Mouse (Mus musculus) heart, embryonic 11.5 days (tissue): ENCODE measurements at regions not wholly inside any gene's neighbourhood (a gene's known extent, or its start where the extent isn't known, plus 50 kb on each side); places are given as distances from the start of the nearest gene placed in this dataset.
A peak's percentile ranks its signal among the peaks of the same experiment; 100 is the strongest.
"Not testable (repeated sequence)": the region's sequence is repeated elsewhere in the genome, so short reads cannot be mapped to it uniquely, and the experiment has no call there.

Experiments used
- ATAC-seq: fragments of 200-750 bp; cut with Nextera tagmentation; replicated peaks from 2 replicates; pipeline ENCODE4 v1.8.0; 2017; ENCODE audit warnings: moderate library complexity; ENCODE audit not compliant: insufficient number of reproducible peaks, low FRiP score, low TSS enrichment
- H3K27ac ChIP-seq: fragments of 300-500 bp; sonication (generic); 2 replicates; pipeline ENCODE4 v1.5.1; 2014; ENCODE audit warnings: mild to moderate bottlenecking, low read depth, low read length
- H3K27me3 ChIP-seq: fragments of 300-500 bp; sonication (generic); 2 replicates; pipeline ENCODE4 v1.6.1; 2014; ENCODE audit warnings: mild to moderate bottlenecking, low read length, mixed read lengths; ENCODE audit not compliant: control insufficient read depth, insufficient read depth
- H3K36me3 ChIP-seq: fragments of 300-500 bp; sonication (generic); 2 replicates; pipeline ENCODE4 v1.6.1; 2014; ENCODE audit warnings: mild to moderate bottlenecking, low read length, moderate library complexity, mixed read lengths; ENCODE audit not compliant: control insufficient read depth, insufficient read depth
- H3K4me1 ChIP-seq: fragments of 300-500 bp; sonication (generic); 2 replicates; pipeline ENCODE4 v1.6.1; 2014; ENCODE audit warnings: low read length; ENCODE audit not compliant: control insufficient read depth, insufficient read depth
- H3K4me2 ChIP-seq: fragments of 300-500 bp; sonication (generic); 2 replicates; pipeline ENCODE4 v1.6.1; 2014; ENCODE audit warnings: mild to moderate bottlenecking, moderate library complexity
- H3K4me3 ChIP-seq: fragments of 300-500 bp; sonication (generic); 2 replicates; pipeline ENCODE4 v1.5.1; 2014; ENCODE audit warnings: low read depth, low read length
- H3K9ac ChIP-seq: fragments of 300-500 bp; sonication (generic); 2 replicates; pipeline ENCODE4 v1.6.1; 2014; ENCODE audit warnings: mild to moderate bottlenecking, low read depth, low read length, moderate library complexity
- H3K9me3 ChIP-seq: fragments of 300-500 bp; sonication (generic); replicated peaks from 2 replicates; pipeline ENCODE4 v1.6.1; 2016; ENCODE audit warnings: low read length; ENCODE audit not compliant: control insufficient read depth
- WGBS: fragments of 180-500 bp; shearing (Covaris S2); extraction: QIAGEN DNeasy Blood & Tissue Kit; methylation state at CpG from one replicate; pipeline ENCODE4 v1.1.7; 2014; ENCODE audit not compliant: insufficient replicate concordance; 5-methylcytosine and 5-hydroxymethylcytosine counted together

DNA sequence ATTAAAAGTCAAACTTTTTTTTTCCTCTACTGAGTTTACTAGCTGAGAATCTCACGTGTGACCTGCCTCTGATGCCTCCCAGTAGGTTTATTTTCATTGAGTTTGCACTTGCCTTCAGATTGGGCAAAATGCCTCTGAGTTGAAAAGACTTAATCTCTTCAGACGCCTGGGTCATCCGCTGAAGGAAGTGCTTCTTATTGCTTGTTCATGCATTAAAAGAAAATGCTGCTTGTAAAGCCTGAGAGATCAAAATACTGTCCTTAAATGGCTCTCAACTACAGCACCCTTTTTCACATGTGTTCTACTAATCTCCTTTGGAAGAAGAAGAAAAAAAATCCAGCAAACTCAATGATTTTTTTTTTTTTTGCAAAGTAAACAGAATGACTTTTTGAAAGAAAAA lies 351.5 kb downstream of the Kcnh5 start:
- 47% methylated on average over 3 of the region's 3 CpGs for WGBS

DNA sequence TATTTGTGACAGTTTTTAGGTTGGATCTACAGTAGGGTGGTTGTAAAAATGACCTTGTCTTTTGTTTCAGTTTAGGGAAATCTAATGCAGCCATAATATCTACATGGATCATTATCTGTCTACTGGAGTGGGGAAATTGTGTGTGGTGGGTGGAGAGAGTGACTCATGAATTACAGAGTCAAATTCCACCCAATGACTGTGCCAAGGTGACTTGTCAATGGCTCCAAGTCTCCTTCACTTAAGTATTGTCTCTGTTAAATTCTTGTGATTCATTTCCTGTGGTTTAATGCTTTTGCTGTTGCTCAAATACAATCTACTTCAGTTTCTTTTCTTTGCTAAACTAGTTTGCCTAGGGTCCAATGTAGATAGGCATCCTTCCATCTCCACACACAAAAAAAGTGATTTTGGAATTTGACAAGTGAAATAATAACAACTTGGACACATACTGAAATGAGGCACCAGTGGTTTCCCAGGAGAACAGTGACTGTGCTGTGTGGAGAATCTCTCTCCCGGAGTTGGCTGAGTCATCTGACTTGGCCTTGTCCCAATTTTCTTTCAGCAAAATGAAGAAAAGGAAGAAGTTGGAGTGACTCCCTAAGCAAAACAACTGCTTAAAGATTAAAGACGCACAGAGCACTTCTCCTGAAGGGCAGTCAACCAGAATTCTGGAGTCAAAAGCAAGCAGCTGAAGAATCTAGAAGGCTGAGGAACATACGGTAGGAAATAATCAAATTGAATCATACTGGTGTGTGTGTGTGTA lies 352.2 kb downstream of the Kcnh5 start:
- Histone ChIP-seq H3K27me3 (no peaks in the 10 kb centered on the region), H3K4me2 (no peak overlapping the region), H3K36me3 (no peaks in the 10 kb centered on the region), H3K4me1 (no peaks in the 10 kb centered on the region), H3K4me3 (no peak overlapping the region), H3K9me3 (no peaks in the 10 kb centered on the region), H3K9ac (no peak overlapping the region), H3K27ac (0 out of 2 replicates have a peak overlapping the region, but pooled peaks have one; percentile 3)
- peak; percentile 42; the same call in 1 of the 2 replicates for ATAC-seq
- WGBS, result 51% methylated on average over 3 of the region's 3 CpGs

More for the DNA sequence above, 351.5 kb downstream of the Kcnh5 start:
- H3K27me3 ChIP-seq, result no peaks in the 10 kb centered on the region
- H3K4me1 ChIP-seq, result no peaks in the 10 kb centered on the region
- no peak overlapping the region for H3K9ac ChIP-seq
- H3K36me3 ChIP-seq, result no peaks in the 10 kb centered on the region
- no peak overlapping the region for H3K4me2 ChIP-seq
- no peak overlapping the region for H3K27ac ChIP-seq
- no peak for ATAC-seq
- no peaks in the 10 kb centered on the region for H3K9me3 ChIP-seq
- no peak overlapping the region for H3K4me3 ChIP-seq

DNA sequence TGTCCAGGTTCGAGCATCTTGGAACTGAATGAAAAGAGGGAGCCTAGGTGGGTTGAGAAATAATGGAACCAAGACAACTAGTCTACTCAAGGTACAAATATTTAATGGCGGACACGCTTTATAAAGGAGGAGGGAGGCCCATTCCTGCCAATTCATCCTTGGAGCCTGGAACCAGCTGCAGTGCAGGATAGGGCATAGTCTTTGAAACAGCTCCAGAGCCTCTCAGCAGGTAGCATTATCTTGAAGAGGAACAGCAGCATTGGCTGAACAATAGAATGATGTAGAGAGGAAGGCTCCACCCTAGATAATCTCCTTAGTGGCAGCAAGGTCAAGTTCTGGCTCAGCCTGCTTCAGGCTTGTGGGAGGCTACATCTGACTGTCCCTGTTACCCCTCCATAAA lies 361.0 kb downstream of the Kcnh5 start:
- H3K36me3 ChIP-seq, ATAC-seq, H3K27me3 ChIP-seq, H3K27ac ChIP-seq, H3K4me2 ChIP-seq, H3K4me1 ChIP-seq, H3K4me3 ChIP-seq, H3K9ac ChIP-seq, H3K9me3 ChIP-seq: not testable (repeated sequence)
- WGBS, result 79% methylated on average over 3 of the region's 3 CpGs

DNA sequence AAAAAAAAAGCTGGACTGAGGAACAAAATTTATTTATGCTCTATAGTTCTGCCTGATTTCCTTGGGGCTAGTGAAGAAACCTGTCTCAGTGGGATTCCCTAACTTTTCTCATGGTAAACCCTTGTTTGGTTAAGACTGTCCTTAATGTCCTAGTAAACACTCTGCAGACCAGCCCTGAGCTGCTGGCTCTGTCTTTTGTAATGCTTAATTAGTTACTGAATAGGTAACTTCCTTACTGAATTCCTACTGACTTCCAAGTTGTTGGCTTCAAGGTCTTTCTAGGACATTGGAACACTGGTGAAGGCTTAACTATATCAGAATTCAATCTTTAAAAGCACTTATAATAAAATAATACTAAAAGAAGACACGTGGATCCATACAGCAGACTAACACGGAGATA lies 368.6 kb downstream of the Kcnh5 start:
- not testable (repeated sequence) for H3K36me3 ChIP-seq, H3K4me1 ChIP-seq, H3K9me3 ChIP-seq, ATAC-seq, H3K4me2 ChIP-seq, H3K9ac ChIP-seq, H3K4me3 ChIP-seq, H3K27me3 ChIP-seq, H3K27ac ChIP-seq
- 76% methylated on average over 2 of the region's 2 CpGs for WGBS

DNA sequence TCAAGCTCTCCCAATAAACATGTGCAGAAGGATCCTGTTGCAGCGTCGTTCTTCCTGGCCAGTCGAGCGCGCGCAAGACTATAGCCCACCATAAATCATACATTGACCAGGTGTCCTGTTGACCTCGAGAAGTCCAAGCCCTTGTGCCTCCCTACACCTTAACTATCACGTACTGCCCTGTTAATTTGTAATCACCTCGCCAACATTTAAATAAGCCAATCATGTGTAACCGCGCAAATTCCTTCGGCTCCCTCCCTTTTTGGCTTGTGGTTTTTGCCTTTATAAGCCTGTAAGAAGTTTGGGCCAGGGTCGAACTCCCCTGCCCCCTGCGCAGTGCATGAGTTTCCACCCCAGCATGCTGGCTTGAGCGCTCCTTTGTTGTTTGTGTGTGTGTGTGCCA lies 369.2 kb downstream of the Kcnh5 start:
- H3K9me3 ChIP-seq, H3K4me1 ChIP-seq, H3K4me3 ChIP-seq, H3K9ac ChIP-seq, H3K4me2 ChIP-seq, H3K27ac ChIP-seq, ATAC-seq, H3K27me3 ChIP-seq, H3K36me3 ChIP-seq: not testable (repeated sequence)
- WGBS, result 93% methylated on average over 15 of the region's 15 CpGs

DNA sequence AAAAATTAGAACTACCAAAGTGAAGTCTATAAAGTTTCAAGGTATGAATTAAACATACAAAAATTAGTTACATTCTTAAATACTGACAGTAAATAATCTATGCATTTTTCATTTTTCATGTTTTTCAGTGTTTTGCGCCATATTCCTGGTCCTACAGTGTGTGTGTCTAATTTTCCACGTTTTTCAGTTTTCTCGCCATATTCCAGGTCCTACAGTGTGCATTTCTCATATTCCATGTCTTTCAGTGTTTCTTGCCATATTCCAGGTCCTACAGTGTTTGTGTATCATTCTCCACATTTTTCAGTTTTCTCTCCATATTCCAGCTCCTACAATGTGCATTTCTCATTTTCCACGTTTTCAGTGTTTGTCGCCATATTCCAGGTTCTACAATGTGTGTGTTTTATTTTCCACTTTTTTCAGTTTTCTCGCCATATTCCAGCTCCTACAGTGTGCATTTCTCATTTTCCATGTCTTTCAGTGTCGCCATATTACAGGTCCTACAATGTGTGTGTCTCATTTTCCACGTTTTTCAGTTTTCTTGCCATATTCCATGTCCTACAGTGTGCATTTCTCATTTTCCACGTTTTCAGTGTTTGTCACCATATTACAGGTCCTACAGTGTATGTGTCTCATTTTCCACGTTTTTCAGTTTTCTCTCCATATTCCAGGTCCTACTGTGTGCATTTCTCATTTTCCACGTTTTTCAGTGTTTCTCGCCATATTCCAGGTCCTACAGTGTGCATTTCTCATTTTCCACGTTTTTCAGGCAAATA lies 373.2 kb downstream of the Kcnh5 start:
- no peaks in the 10 kb centered on the region for H3K9me3 ChIP-seq
- H3K27me3 ChIP-seq, result no peaks in the 10 kb centered on the region
- no peak overlapping the region for H3K4me3 ChIP-seq
- no peak overlapping the region for H3K4me2 ChIP-seq
- no peaks in the 10 kb centered on the region for H3K36me3 ChIP-seq
- 56% methylated on average over 13 of the region's 13 CpGs for WGBS
- H3K27ac ChIP-seq, result no peak overlapping the region
- peak; percentile 84 for ATAC-seq
- no peaks in the 10 kb centered on the region for H3K4me1 ChIP-seq
- no peak overlapping the region for H3K9ac ChIP-seq

DNA sequence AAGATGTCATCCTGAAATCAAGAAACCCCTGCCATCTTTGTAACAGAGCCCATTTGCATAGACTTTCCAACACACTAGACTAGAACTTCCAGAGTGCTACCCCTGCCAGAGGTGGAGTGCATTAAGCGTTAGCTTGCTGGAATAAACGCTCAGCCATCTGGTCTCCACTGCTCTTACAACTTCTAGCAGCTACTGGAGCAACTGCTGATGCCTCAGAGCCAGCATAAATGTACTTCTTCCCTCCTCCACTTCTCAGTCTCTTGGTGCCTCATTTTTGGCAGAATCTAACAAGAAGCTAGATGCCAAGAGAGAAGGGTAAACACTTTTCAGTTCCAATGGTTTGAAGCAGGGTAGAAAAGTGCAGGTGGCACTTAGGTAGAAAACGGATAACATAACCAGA lies 385.1 kb downstream of the Kcnh5 start:
- H3K4me2 ChIP-seq, result no peak overlapping the region
- no peak overlapping the region for H3K4me3 ChIP-seq
- H3K36me3 ChIP-seq, result no peaks in the 10 kb centered on the region
- H3K4me1 ChIP-seq, result no peaks in the 10 kb centered on the region
- 72% methylated on average over 3 of the region's 3 CpGs for WGBS
- ATAC-seq, result no peak
- no peak overlapping the region for H3K27ac ChIP-seq
- H3K9ac ChIP-seq, result no peak overlapping the region
- no peaks in the 10 kb centered on the region for H3K27me3 ChIP-seq
- no peaks in the 10 kb centered on the region for H3K9me3 ChIP-seq

DNA sequence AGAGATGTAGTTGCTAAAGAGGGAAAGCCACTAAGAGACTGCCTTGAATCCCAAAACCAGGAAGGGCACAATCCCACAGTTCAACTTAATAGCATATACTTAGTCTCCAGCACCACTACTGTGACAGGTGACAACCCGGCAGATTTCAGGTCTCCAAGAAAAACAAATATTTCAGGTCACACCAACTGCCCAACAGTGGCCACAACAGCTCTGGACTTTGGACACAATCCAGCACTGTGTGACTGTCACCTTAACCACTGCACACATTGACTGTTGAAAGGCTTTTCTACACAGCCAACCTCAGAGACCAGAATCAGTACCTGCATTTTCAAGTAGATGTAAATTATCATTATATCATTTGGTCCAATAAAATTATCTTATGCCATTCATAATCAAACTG lies 414.8 kb downstream of the Kcnh5 start:
- no peaks in the 10 kb centered on the region for H3K36me3 ChIP-seq
- H3K27ac ChIP-seq, result no peak overlapping the region
- H3K27me3 ChIP-seq, result no peaks in the 10 kb centered on the region
- H3K4me2 ChIP-seq, result no peak overlapping the region
- no peaks in the 10 kb centered on the region for H3K9me3 ChIP-seq
- no peak overlapping the region for H3K4me3 ChIP-seq
- ATAC-seq, result no peak
- WGBS, result 60% methylated on average over 1 of the region's 1 CpGs
- H3K4me1 ChIP-seq, result no peaks in the 10 kb centered on the region
- no peak overlapping the region for H3K9ac ChIP-seq
